Mouse (Mus musculus): ENCODE results near the gene Gorasp1. TPM values are rescaled to one million over a fixed set of nuclear protein-coding genes. Genes with fewer than 3 reads are reported as not detected.

Gene Gorasp1
- 13.3 and 18.7 TPM in 2 replicates for polyA plus RNA-seq (2012; rRNA removed)

GRCm38 (mm10) chr9:119937005-119937773 is at the start of gene Gorasp1, which contains the start of gene Ttc21a:
Gene Gorasp1, minus strand, starts transcription at chr9:119937565.
Gene Ttc21a, plus strand, starts transcription at chr9:119937606.
- 3% methylated on average over 40 of the region's 40 CpGs for WGBS
- peak; percentile 75 for DNase-seq (ENCODE audit: low read depth, low spot score)

- WGBS: 78% methylated on average over 10 of the region's 10 CpGs
- DNase-seq (ENCODE audit: low read depth, low spot score): no peak
Measured at GRCm38 (mm10) chr9:119985881-119986574, 48.7 kb upstream of the Gorasp1 start.

- WGBS: 44% methylated on average over 14 of the region's 14 CpGs
Measured at GRCm38 (mm10) chr9:119984536-119985011, 47.2 kb upstream of the Gorasp1 start, which contains the start of gene Csrnp1. Gene Csrnp1, minus strand, starts transcription at chr9:119984658.

GRCm38 (mm10) chr9:119983585-119984535 is 46.5 kb upstream of the Gorasp1 start:
- no peak for DNase-seq (ENCODE audit: low read depth, low spot score)
- 3% methylated on average over 69 of the region's 79 CpGs for WGBS

More at GRCm38 (mm10) chr9:119984536-119985011, 47.2 kb upstream of the Gorasp1 start, which contains the start of gene Csrnp1:
- DNase-seq (ENCODE audit: low read depth, low spot score): no peak

GRCm38 (mm10) chr9:119982956-119983551 is 45.7 kb upstream of the Gorasp1 start:
- under 1% methylated on average over 48 of the region's 48 CpGs for WGBS
- no peak for DNase-seq (ENCODE audit: low read depth, low spot score)

GRCm38 (mm10) chr9:119982241-119982811 is 45.0 kb upstream of the Gorasp1 start:
- DNase-seq (ENCODE audit: low read depth, low spot score): no peak
- WGBS: under 1% methylated on average over 11 of the region's 11 CpGs

GRCm38 (mm10) chr9:119981183-119982179 is 44.1 kb upstream of the Gorasp1 start:
- no peak for DNase-seq (ENCODE audit: low read depth, low spot score)
- WGBS: 4% methylated on average over 16 of the region's 16 CpGs

GRCm38 (mm10) chr9:119980770-119981182 is 43.4 kb upstream of the Gorasp1 start:
- 8% methylated on average over 4 of the region's 4 CpGs for WGBS

GRCm38 (mm10) chr9:119979749-119980148 is 42.4 kb upstream of the Gorasp1 start:
- DNase-seq (ENCODE audit: low read depth, low spot score): no peak
- 75% methylated on average over 2 of the region's 2 CpGs for WGBS

More at GRCm38 (mm10) chr9:119980770-119981182, 43.4 kb upstream of the Gorasp1 start:
- no peak for DNase-seq (ENCODE audit: low read depth, low spot score)

- 78% methylated on average over 6 of the region's 6 CpGs for WGBS
- no peak for DNase-seq (ENCODE audit: low read depth, low spot score)
Measured at GRCm38 (mm10) chr9:119978811-119979441, 41.6 kb upstream of the Gorasp1 start.

- WGBS: 59% methylated on average over 9 of the region's 9 CpGs
- DNase-seq (ENCODE audit: low read depth, low spot score): no peak
Measured at GRCm38 (mm10) chr9:119978151-119978810, 40.9 kb upstream of the Gorasp1 start.

GRCm38 (mm10) chr9:119977557-119978060 is 40.2 kb upstream of the Gorasp1 start:
- WGBS: 57% methylated on average over 5 of the region's 5 CpGs
- DNase-seq (ENCODE audit: low read depth, low spot score): no peak

GRCm38 (mm10) chr9:119976704-119977556 is 39.6 kb upstream of the Gorasp1 start:
- no peak for DNase-seq (ENCODE audit: low read depth, low spot score)
- 57% methylated on average over 17 of the region's 17 CpGs for WGBS

GRCm38 (mm10) chr9:119975286-119975685 is 37.9 kb upstream of the Gorasp1 start:
- DNase-seq (ENCODE audit: low read depth, low spot score): no peak
- WGBS: 75% methylated on average over 4 of the region's 4 CpGs

- WGBS: 78% methylated on average over 5 of the region's 5 CpGs
- DNase-seq (ENCODE audit: low read depth, low spot score): no peak
Measured at GRCm38 (mm10) chr9:119974609-119975008, 37.2 kb upstream of the Gorasp1 start.
